Mouse (Mus musculus) 416B (cell line): ENCODE measurements around the gene Tcstv1.
"Not testable (repeated sequence)": the region's sequence is repeated elsewhere in the genome, so short reads cannot be mapped to it uniquely, and the experiment has no call there.

Experiments used
- DNase-seq: peaks from one replicate; pipeline ENCODE4 v3.0.0; 2011; ENCODE audit warnings: low read depth

The Tcstv1 gene

GRCm38 (mm10) chr13:119894685-119895084, at the start of gene Tcstv1:
Tcstv1 (minus strand) TSS chr13:119894785.
- DNase-seq = not testable (repeated sequence)

- not testable (repeated sequence) for DNase-seq
Observed at GRCm38 (mm10) chr13:119929172-119929571, 34.6 kb upstream of the Tcstv1 start, which contains the start of gene Gm21761. Gm21761 (minus strand) TSS chr13:119929272.

GRCm38 (mm10) chr13:119924597-119925340, 30.2 kb upstream of the Tcstv1 start:
- DNase-seq = not testable (repeated sequence)

GRCm38 (mm10) chr13:119916966-119917722, 22.6 kb upstream of the Tcstv1 start:
- DNase-seq = not testable (repeated sequence)

- not testable (repeated sequence) for DNase-seq
Observed at GRCm38 (mm10) chr13:119916449-119916848, 21.9 kb upstream of the Tcstv1 start.

GRCm38 (mm10) chr13:119898549-119898948, 4.0 kb upstream of the Tcstv1 start:
- not testable (repeated sequence) for DNase-seq

GRCm38 (mm10) chr13:119886896-119887295, 7.7 kb downstream of the Tcstv1 start:
- not testable (repeated sequence) for DNase-seq

GRCm38 (mm10) chr13:119864395-119864999, 30.1 kb downstream of the Tcstv1 start:
- not testable (repeated sequence) for DNase-seq

- DNase-seq = not testable (repeated sequence)
Observed at GRCm38 (mm10) chr13:119862399-119862798, 32.2 kb downstream of the Tcstv1 start.
